Mouse (Mus musculus) heart, embryonic 15.5 days (tissue): Measurements from ENCODE around the gene Zdhhc20. TPM values are rescaled to one million over a fixed set of nuclear protein-coding genes. Genes with fewer than 3 reads are reported as not detected.

ENCODE experiments used
- ATAC-seq: fragments of 200-750 bp; cut with Nextera tagmentation; replicated peaks from 2 replicates; pipeline ENCODE4 v1.8.0; 2017; ENCODE audit warnings: low read depth, moderate TSS enrichment; ENCODE audit not compliant: insufficient number of reproducible peaks, insufficient read depth, low FRiP score
- H3K27ac ChIP-seq: fragments of 300-500 bp; sonication (generic); 2 replicates; pipeline ENCODE4 v1.5.1; 2015; ENCODE audit warnings: mild to moderate bottlenecking, inconsistent platforms
- H3K27me3 ChIP-seq: fragments of 300-500 bp; sonication (generic); 2 replicates; pipeline ENCODE4 v1.6.1; 2015; ENCODE audit warnings: inconsistent platforms
- H3K36me3 ChIP-seq: fragments of 300-500 bp; sonication (generic); 2 replicates; pipeline ENCODE4 v1.6.1; 2015; ENCODE audit warnings: mild to moderate bottlenecking, inconsistent platforms
- H3K4me1 ChIP-seq: fragments of 300-500 bp; sonication (generic); replicated peaks from 2 replicates; pipeline ENCODE4 v1.6.1; 2015; ENCODE audit warnings: inconsistent platforms
- H3K4me2 ChIP-seq: fragments of 300-500 bp; sonication (generic); 2 replicates; pipeline ENCODE4 v1.6.1; 2015; ENCODE audit warnings: inconsistent platforms, mild to moderate bottlenecking, moderate library complexity
- H3K4me3 ChIP-seq: fragments of 300-500 bp; sonication (generic); 2 replicates; pipeline ENCODE4 v1.5.1; 2015; ENCODE audit warnings: mild to moderate bottlenecking, inconsistent platforms
- H3K9ac ChIP-seq: fragments of 300-500 bp; sonication (generic); 2 replicates; pipeline ENCODE4 v1.6.1; 2015; ENCODE audit warnings: mild to moderate bottlenecking, inconsistent platforms
- H3K9me3 ChIP-seq: fragments of 300-500 bp; sonication (generic); replicated peaks from 2 replicates; pipeline ENCODE4 v1.6.1; 2016; ENCODE audit warnings: inconsistent platforms
- WGBS: fragments of 180-500 bp; shearing (Covaris S2); methylation state at CpG from one replicate; pipeline ENCODE4 v1.1.7; 2015; ENCODE audit warnings: mixed read lengths; 5-methylcytosine and 5-hydroxymethylcytosine counted together
- polyA plus RNA-seq: library from polyadenylated mRNA; unstranded; fragments of >200 nt; fragmentation: Nextera tagmentation; extraction: Ambion mirVana; gene quantifications from 2 replicates; pipeline ENCODE4 v1.2.1, GENCODE M21; 2015

Gene Zdhhc20
- polyA plus RNA-seq, 1 experiment from 2014 or later: 40.3 TPM

GRCm38 (mm10) chr14:57887171-57887570 is 2.9 kb downstream of the Zdhhc20 start:
- H3K4me2 ChIP-seq: no peak overlapping the region
- H3K4me1 ChIP-seq: peaks cover 30% of the 10 kb centered on the region
- H3K27ac ChIP-seq: peak overlapping the region; percentile 43
- 54% methylated on average over 8 of the region's 8 CpGs for WGBS
- ATAC-seq: no peak
- no peaks in the 10 kb centered on the region for H3K27me3 ChIP-seq
- H3K9me3 ChIP-seq: no peaks in the 10 kb centered on the region
- no peak overlapping the region; the same call in 1 of the 2 replicates for H3K4me3 ChIP-seq
- H3K36me3 ChIP-seq: no peaks in the 10 kb centered on the region
- H3K9ac ChIP-seq: no peak overlapping the region

DNA sequence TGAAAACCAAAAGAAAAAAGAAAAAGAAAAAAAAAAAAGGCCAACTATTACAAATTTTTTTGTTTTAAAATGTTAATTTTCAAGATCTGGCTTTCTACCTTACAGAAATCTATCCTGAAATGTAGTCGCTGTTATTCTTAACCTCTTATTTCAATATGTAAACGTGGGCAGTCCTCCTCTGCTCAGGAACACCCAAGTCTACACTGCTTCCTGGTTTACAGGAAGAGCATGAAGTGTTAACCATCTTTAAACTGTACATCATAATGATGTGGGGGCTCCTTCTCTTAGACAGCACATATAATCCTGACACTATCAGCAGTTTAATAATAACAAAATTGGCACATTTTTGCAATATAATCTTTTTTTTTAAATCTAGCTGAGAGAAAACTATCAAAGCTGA is 4.0 kb downstream of the Zdhhc20 start:
- H3K4me2 ChIP-seq: no peak overlapping the region
- H3K27me3 ChIP-seq: no peaks in the 10 kb centered on the region
- no peak for ATAC-seq
- H3K27ac ChIP-seq: no peak overlapping the region
- H3K36me3 ChIP-seq: no peaks in the 10 kb centered on the region
- H3K4me1 ChIP-seq: peaks cover 41% of the 10 kb centered on the region
- no peak overlapping the region for H3K9ac ChIP-seq
- WGBS: 81% methylated on average over 2 of the region's 2 CpGs
- H3K4me3 ChIP-seq: no peak overlapping the region
- no peaks in the 10 kb centered on the region for H3K9me3 ChIP-seq

- Histone ChIP-seq H3K27me3 (no peaks in the 10 kb centered on the region), H3K4me1 (peaks cover 34% of the 10 kb centered on the region), H3K36me3 (no peaks in the 10 kb centered on the region), H3K9me3 (no peaks in the 10 kb centered on the region), H3K9ac (no peak overlapping the region), H3K4me2 (no peak overlapping the region), H3K4me3 (no peak overlapping the region), H3K27ac (0 out of 2 replicates have a peak overlapping the region, but pooled peaks have one; percentile 85)
- ATAC-seq: no peak
- 83% methylated on average over 3 of the region's 3 CpGs for WGBS
Measured at GRCm38 (mm10) chr14:57883341-57883740, 6.7 kb downstream of the Zdhhc20 start.

GRCm38 (mm10) chr14:57882720-57883119 is 7.4 kb downstream of the Zdhhc20 start:
- WGBS: 54% methylated on average over 4 of the region's 4 CpGs
- no peak overlapping the region for H3K4me2 ChIP-seq
- no peaks in the 10 kb centered on the region for H3K36me3 ChIP-seq
- H3K27ac ChIP-seq: peak overlapping the region; percentile 85
- H3K4me3 ChIP-seq: no peak overlapping the region
- peak overlapping the region; percentile 23; the same call in 1 of the 2 replicates for H3K9ac ChIP-seq
- no peaks in the 10 kb centered on the region for H3K9me3 ChIP-seq
- no peak for ATAC-seq
- H3K4me1 ChIP-seq: peaks cover 29% of the 10 kb centered on the region
- H3K27me3 ChIP-seq: no peaks in the 10 kb centered on the region

- H3K27me3 ChIP-seq: no peaks in the 10 kb centered on the region
- H3K9ac ChIP-seq: no peak overlapping the region
- no peak overlapping the region for H3K4me3 ChIP-seq
- peak; percentile 92 for ATAC-seq
- peak overlapping the region; percentile 85 for H3K27ac ChIP-seq
- H3K4me2 ChIP-seq: no peak overlapping the region
- WGBS: 17% methylated on average over 4 of the region's 4 CpGs
- no peaks in the 10 kb centered on the region for H3K9me3 ChIP-seq
- H3K36me3 ChIP-seq: no peaks in the 10 kb centered on the region
- peaks cover 28% of the 10 kb centered on the region for H3K4me1 ChIP-seq
Measured at GRCm38 (mm10) chr14:57881793-57882192, 8.3 kb downstream of the Zdhhc20 start.

GRCm38 (mm10) chr14:57881074-57881473 is 9.0 kb downstream of the Zdhhc20 start:
- Histone ChIP-seq H3K9ac (no peak overlapping the region), H3K27ac (peak overlapping the region; percentile 85)
- ATAC-seq: no peak

DNA sequence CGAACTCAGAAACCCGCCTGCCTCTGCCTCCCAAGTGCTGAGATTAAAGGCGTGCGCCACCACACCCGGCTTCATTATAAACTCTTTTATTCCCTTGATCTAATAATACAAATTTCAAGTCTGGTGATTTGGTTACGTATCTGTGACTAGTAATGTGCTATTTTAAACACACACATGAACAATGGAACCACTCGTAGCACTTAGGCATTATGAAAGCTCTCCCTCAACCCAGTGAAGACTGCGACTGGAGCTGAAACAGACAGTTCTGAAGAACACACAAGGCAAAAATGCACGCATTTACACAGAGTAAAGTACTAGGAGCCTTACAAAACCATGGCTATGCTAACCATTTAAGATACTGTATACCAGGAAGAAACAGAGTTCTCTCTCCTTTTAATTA is 12.2 kb downstream of the Zdhhc20 start:
- no peak for ATAC-seq
- Histone ChIP-seq H3K27ac (peak overlapping the region; percentile 24; the same call in 1 of the 2 replicates), H3K4me1 (peaks cover 19% of the 10 kb centered on the region), H3K9ac (no peak overlapping the region), H3K36me3 (peaks cover 8% of the 10 kb centered on the region), H3K9me3 (no peaks in the 10 kb centered on the region), H3K27me3 (no peaks in the 10 kb centered on the region), H3K4me2 (no peak overlapping the region), H3K4me3 (no peak overlapping the region)
- 67% methylated on average over 9 of the region's 9 CpGs for WGBS

More at GRCm38 (mm10) chr14:57881074-57881473, 9.0 kb downstream of the Zdhhc20 start:
- Histone ChIP-seq H3K4me3 (no peak overlapping the region), H3K4me1 (peaks cover 25% of the 10 kb centered on the region), H3K27me3 (no peaks in the 10 kb centered on the region), H3K4me2 (no peak overlapping the region), H3K9me3 (no peaks in the 10 kb centered on the region), H3K36me3 (no peaks in the 10 kb centered on the region)

DNA sequence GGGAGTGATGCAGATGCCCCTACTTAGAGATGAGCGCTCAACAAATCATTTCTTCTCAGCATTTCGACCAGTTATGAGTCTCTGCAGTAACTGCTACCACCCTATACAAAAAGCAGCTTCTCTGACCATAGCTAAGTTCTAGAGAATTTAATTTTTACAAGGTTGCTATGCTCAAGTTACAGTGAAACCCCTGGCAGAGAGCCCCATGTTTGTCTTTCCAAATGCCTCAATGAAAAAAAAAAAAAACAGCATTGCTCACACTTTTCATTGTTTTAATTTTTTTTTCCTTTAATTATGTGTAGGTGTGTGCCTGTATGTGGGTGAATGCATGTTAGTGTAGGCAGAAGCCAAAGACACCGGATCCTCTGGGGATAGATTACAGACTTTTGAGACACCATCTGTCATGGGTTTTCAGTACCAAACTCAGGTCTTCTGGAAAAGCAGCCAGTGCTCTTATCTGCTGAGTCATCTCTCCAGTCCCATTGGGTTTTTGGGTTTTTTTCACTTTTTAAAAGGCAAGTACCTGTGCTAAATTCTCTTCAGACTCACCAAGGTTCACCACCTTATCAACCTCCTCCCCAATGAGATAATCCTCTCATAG is 23.3 kb downstream of the Zdhhc20 start:
- Histone ChIP-seq H3K4me2 (no peak overlapping the region), H3K4me1 (no peaks in the 10 kb centered on the region), H3K36me3 (peaks cover 28% of the 10 kb centered on the region), H3K9me3 (no peaks in the 10 kb centered on the region), H3K27me3 (no peaks in the 10 kb centered on the region), H3K9ac (no peak overlapping the region), H3K4me3 (no peak overlapping the region), H3K27ac (no peak overlapping the region)
- WGBS: 88% methylated on average over 3 of the region's 3 CpGs
- no peak for ATAC-seq

GRCm38 (mm10) chr14:57865256-57865655 is 24.8 kb downstream of the Zdhhc20 start:
- Histone ChIP-seq H3K4me3 (no peak overlapping the region), H3K27ac (no peak overlapping the region), H3K36me3 (peaks cover 27% of the 10 kb centered on the region), H3K9ac (no peak overlapping the region), H3K9me3 (no peaks in the 10 kb centered on the region), H3K4me2 (no peak overlapping the region), H3K4me1 (no peaks in the 10 kb centered on the region), H3K27me3 (no peaks in the 10 kb centered on the region)
- WGBS: 87% methylated on average over 3 of the region's 3 CpGs
- ATAC-seq: no peak

- Histone ChIP-seq H3K27me3 (no peaks in the 10 kb centered on the region), H3K9ac (no peak overlapping the region), H3K4me3 (no peak overlapping the region), H3K9me3 (no peaks in the 10 kb centered on the region), H3K27ac (no peak overlapping the region), H3K4me1 (no peaks in the 10 kb centered on the region), H3K4me2 (no peak overlapping the region), H3K36me3 (peaks cover 21% of the 10 kb centered on the region)
- ATAC-seq: no peak
- WGBS: 41% methylated on average over 2 of the region's 2 CpGs
Measured at GRCm38 (mm10) chr14:57863129-57863528, 26.9 kb downstream of the Zdhhc20 start.

DNA sequence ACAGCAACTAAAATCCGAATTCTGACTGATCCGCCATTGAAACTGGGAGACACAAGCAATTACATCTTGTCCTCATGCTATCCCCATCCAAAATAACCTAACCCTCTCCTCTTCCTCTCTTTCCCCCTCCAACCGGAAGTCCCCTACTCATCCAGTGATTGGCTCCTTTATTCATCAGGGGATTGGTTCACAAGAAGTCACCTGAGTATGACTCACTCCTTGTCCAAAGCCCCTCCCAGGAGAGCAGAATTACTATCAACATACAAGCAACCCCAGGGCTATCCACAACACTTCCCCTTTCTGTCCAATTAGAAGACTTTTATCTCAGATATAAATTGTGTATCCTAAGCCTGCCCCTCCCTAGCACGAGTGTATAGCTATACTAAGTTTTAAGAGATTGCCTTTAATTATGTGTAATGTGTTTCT is 28.1 kb downstream of the Zdhhc20 start:
- no peaks in the 10 kb centered on the region for H3K9me3 ChIP-seq
- WGBS: 90% methylated on average over 4 of the region's 4 CpGs
- H3K36me3 ChIP-seq: peaks cover 21% of the 10 kb centered on the region
- H3K9ac ChIP-seq: no peak overlapping the region
- ATAC-seq: no peak
- no peaks in the 10 kb centered on the region for H3K4me1 ChIP-seq
- no peak overlapping the region for H3K4me2 ChIP-seq
- no peak overlapping the region for H3K27ac ChIP-seq
- H3K4me3 ChIP-seq: no peak overlapping the region
- no peaks in the 10 kb centered on the region for H3K27me3 ChIP-seq

- no peak overlapping the region for H3K9ac ChIP-seq
- H3K36me3 ChIP-seq: peaks cover 17% of the 10 kb centered on the region
- H3K27me3 ChIP-seq: no peaks in the 10 kb centered on the region
- H3K9me3 ChIP-seq: no peaks in the 10 kb centered on the region
- no peaks in the 10 kb centered on the region for H3K4me1 ChIP-seq
- peak overlapping the region; percentile 53; the same call in 1 of the 2 replicates for H3K27ac ChIP-seq
- H3K4me3 ChIP-seq: no peak overlapping the region
- no peak overlapping the region for H3K4me2 ChIP-seq
- ATAC-seq: no peak
Measured at GRCm38 (mm10) chr14:57859520-57859919, 30.6 kb downstream of the Zdhhc20 start.
